Mouse (Mus musculus): Measurements from ENCODE around the gene Acoxl. TPM values are rescaled to one million over a fixed set of nuclear protein-coding genes. Genes with fewer than 3 reads are reported as not detected.

Acoxl gene
- polyA plus RNA-seq, 1 experiment from 2014 or later = 0.14 TPM

DNA sequence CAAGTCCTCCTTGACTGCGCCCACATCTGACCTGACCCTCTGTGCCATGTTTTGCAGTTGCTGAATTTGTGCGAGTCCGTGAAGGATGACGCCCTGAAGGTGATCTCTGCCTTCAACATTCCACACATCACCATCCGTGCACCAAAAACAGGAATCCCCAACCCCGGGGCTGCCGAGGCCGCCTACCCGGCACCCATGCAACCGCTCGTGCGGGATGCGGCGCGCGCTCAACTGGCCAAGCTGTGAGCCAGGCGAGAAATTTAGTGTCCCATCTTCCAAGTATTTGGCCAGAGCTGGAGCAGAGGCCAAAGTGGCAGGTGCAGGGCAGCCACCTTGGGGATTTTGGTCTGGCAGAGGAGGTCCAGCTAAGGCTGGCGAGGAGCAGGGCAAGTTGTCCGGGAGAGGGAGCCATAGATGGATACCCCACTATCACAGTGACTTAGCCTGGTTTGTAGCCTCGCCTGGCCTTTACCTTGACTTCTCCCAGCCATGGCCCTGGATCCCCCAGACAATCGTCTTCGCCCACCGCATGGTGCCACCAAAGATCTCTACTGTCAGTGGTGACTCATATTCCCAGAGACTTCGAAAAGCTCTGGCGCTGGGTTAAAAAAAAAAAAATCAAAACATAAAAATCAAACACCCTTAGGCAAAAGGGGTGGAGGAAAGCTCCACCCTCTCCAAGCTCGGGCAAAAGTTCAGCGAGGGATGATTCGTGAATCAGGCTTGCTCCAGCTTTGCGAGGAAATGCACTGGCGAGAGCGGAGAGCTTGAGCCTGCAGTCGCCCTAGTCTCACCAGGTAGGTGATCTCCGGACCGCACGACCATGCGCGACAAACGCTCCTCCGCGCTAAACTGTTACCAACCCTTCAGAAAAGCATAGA is 284.5 kb downstream of the Acoxl start:
- no peaks in the 10 kb centered on the region for H3K36me3 ChIP-seq (ENCODE audit: control insufficient read depth, insufficient read depth, low read length)
- ATAC-seq (ENCODE audit: low FRiP score) (no peak), DNase-seq (ENCODE audit: low spot score) (peak; percentile 46)
- peak overlapping the region; percentile 100 for H3K4me2 ChIP-seq (replicated peaks; ENCODE audit: low read depth, low read length)
- peaks cover 29% of the 10 kb centered on the region for H3K27me3 ChIP-seq (ENCODE audit: control insufficient read depth, insufficient read depth, low read length)
- 2% methylated on average over 40 of the region's 40 CpGs for WGBS
- H3K4me1 ChIP-seq (replicated peaks; ENCODE audit: control insufficient read depth, insufficient read depth, low read length) = peaks cover 15% of the 10 kb centered on the region
- no peak overlapping the region for H3K9ac ChIP-seq (ENCODE audit: low read depth, low read length)
- H3K9me3 ChIP-seq (ENCODE audit: control insufficient read depth, low read length) = no peaks in the 10 kb centered on the region
- peak overlapping the region; percentile 74 for H3K4me3 ChIP-seq (ENCODE audit: low read depth, low read length)
- H3K27ac ChIP-seq (ENCODE audit: low read depth, low read length) = no peak overlapping the region

DNA sequence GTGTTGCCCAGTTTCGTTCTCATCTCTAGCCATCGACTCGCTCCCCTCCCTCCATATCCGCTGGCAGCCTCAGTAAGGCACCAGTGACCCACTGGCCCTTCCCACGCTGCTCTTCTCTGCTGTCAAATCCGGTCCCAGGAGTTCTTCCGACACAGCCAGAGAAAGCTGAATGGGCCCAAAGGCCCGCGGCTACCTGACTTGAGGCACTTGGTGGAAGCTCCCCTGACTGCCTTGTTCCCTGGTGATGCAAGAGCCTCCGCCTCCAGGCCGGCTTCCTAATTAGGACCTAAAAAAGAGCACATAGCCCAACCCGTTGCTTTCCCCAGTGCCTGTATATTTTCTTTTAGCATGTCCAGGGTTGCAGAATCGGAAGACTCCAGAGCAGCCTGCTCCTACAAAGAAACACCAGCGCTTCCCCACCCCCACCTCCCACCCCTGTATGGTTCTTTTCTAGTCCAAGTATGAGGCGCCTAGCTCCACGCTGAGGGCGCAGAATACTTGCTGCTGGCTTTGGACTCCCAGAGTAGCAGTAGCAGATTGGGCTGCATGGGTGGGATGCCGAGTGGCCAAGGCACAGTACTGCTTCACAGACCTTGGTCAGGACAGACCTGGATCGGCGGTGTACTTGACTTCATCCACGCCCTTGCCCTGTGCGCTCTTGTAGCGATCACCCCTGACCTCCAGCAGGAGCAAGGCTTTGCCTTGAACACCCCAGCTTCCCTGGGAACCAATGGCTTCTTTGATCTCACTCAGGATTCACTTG is 285.4 kb downstream of the Acoxl start:
- Histone ChIP-seq H3K27ac (ENCODE audit: low read depth, low read length) (no peak overlapping the region), H3K4me3 (ENCODE audit: low read depth, low read length) (peak overlapping the region; percentile 74), H3K27me3 (ENCODE audit: control insufficient read depth, insufficient read depth, low read length) (peaks cover 29% of the 10 kb centered on the region), H3K4me1 (replicated peaks; ENCODE audit: control insufficient read depth, insufficient read depth, low read length) (peaks cover 19% of the 10 kb centered on the region), H3K9me3 (ENCODE audit: control insufficient read depth, low read length) (no peaks in the 10 kb centered on the region), H3K36me3 (ENCODE audit: control insufficient read depth, insufficient read depth, low read length) (no peaks in the 10 kb centered on the region), H3K9ac (ENCODE audit: low read depth, low read length) (no peak overlapping the region), H3K4me2 (replicated peaks; ENCODE audit: low read depth, low read length) (peak overlapping the region; percentile 100)
- WGBS = under 1% methylated on average over 23 of the region's 23 CpGs
- ATAC-seq (ENCODE audit: low FRiP score) (no peak), DNase-seq (ENCODE audit: low spot score) (peak; percentile 54)

DNA sequence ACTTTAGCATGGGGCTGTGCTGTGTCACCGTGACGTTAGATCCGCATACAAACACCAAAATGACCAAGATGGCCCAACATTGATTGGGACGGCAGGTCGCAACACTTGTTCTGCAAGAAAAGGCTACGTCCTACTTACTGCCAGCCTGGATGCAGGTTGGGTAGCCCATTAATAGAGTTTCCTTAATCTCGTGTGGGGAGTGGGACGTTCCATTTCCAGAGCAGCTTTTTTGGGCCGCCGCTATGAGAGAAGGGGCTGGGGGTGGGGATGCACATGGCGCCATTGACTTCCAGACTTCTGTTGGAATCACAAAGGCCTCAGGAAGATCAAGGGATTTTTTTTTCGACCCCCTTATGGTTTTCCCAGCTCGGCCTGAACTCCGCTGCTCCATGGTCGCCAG is 286.0 kb downstream of the Acoxl start:
- Histone ChIP-seq H3K27me3 (ENCODE audit: control insufficient read depth, insufficient read depth, low read length) (peaks cover 29% of the 10 kb centered on the region), H3K36me3 (ENCODE audit: control insufficient read depth, insufficient read depth, low read length) (no peaks in the 10 kb centered on the region), H3K4me1 (replicated peaks; ENCODE audit: control insufficient read depth, insufficient read depth, low read length) (peaks cover 19% of the 10 kb centered on the region), H3K9ac (ENCODE audit: low read depth, low read length) (0 out of 2 replicates have a peak overlapping the region, but pooled peaks have one; percentile 77), H3K27ac (ENCODE audit: low read depth, low read length) (no peak overlapping the region), H3K4me2 (replicated peaks; ENCODE audit: low read depth, low read length) (peak overlapping the region; percentile 100), H3K9me3 (ENCODE audit: control insufficient read depth, low read length) (no peaks in the 10 kb centered on the region), H3K4me3 (ENCODE audit: low read depth, low read length) (peak overlapping the region; percentile 74)
- WGBS = under 1% methylated on average over 15 of the region's 15 CpGs
- DNase-seq (ENCODE audit: low spot score) (peak; percentile 55), ATAC-seq (ENCODE audit: low FRiP score) (no peak)

- H3K9me3 ChIP-seq (ENCODE audit: control insufficient read depth, low read length) = no peaks in the 10 kb centered on the region
- DNase-seq (ENCODE audit: low spot score) (peak; percentile 94), ATAC-seq (ENCODE audit: low FRiP score) (peak; percentile 83)
- peak within 1 kb of the TSS; percentile 77 for H3K9ac ChIP-seq (ENCODE audit: low read depth, low read length)
- H3K4me1 ChIP-seq (replicated peaks; ENCODE audit: control insufficient read depth, insufficient read depth, low read length) = peaks cover 19% of the 10 kb centered on the region
- H3K27me3 ChIP-seq (ENCODE audit: control insufficient read depth, insufficient read depth, low read length) = peaks cover 29% of the 10 kb centered on the region
- H3K36me3 ChIP-seq (ENCODE audit: control insufficient read depth, insufficient read depth, low read length) = no peaks in the 10 kb centered on the region
- H3K27ac ChIP-seq (ENCODE audit: low read depth, low read length) = peak within 1 kb of the TSS; percentile 89
- under 1% methylated on average over 63 of the region's 76 CpGs for WGBS
- peak within 1 kb of the TSS; percentile 100 for H3K4me2 ChIP-seq (replicated peaks; ENCODE audit: low read depth, low read length)
- peak within 1 kb of the TSS; percentile 74 for H3K4me3 ChIP-seq (ENCODE audit: low read depth, low read length)
Measured at GRCm38 (mm10) chr2:128125635-128126470, 287.2 kb downstream of the Acoxl start, which contains the start of gene Bcl2l11. TSS of gene Bcl2l11 (plus strand) at chr2:128126038.

- Histone ChIP-seq H3K9me3 (ENCODE audit: control insufficient read depth, low read length) (no peaks in the 10 kb centered on the region), H3K4me1 (replicated peaks; ENCODE audit: control insufficient read depth, insufficient read depth, low read length) (peaks cover 19% of the 10 kb centered on the region), H3K27me3 (ENCODE audit: control insufficient read depth, insufficient read depth, low read length) (peaks cover 29% of the 10 kb centered on the region), H3K9ac (ENCODE audit: low read depth, low read length) (peak overlapping the region; percentile 77), H3K27ac (ENCODE audit: low read depth, low read length) (peak overlapping the region; percentile 89; the same call in 1 of the 2 replicates), H3K36me3 (ENCODE audit: control insufficient read depth, insufficient read depth, low read length) (peaks cover 5% of the 10 kb centered on the region; the same call in 1 of the 2 replicates), H3K4me2 (replicated peaks; ENCODE audit: low read depth, low read length) (peak overlapping the region; percentile 100), H3K4me3 (ENCODE audit: low read depth, low read length) (peak overlapping the region; percentile 74)
- ATAC-seq (ENCODE audit: low FRiP score) (peak; percentile 4; the same call in 1 of the 2 replicates), DNase-seq (ENCODE audit: low spot score) (no peak)
- under 1% methylated on average over 35 of the region's 35 CpGs for WGBS
Measured at GRCm38 (mm10) chr2:128126591-128127051, 287.9 kb downstream of the Acoxl start.

GRCm38 (mm10) chr2:128127121-128127671 is 288.5 kb downstream of the Acoxl start:
- Histone ChIP-seq H3K9ac (ENCODE audit: low read depth, low read length) (peak overlapping the region; percentile 77), H3K9me3 (ENCODE audit: control insufficient read depth, low read length) (no peaks in the 10 kb centered on the region), H3K4me2 (replicated peaks; ENCODE audit: low read depth, low read length) (peak overlapping the region; percentile 100), H3K36me3 (ENCODE audit: control insufficient read depth, insufficient read depth, low read length) (peaks cover 7% of the 10 kb centered on the region; the same call in 1 of the 2 replicates), H3K4me1 (replicated peaks; ENCODE audit: control insufficient read depth, insufficient read depth, low read length) (peaks cover 19% of the 10 kb centered on the region), H3K27me3 (ENCODE audit: control insufficient read depth, insufficient read depth, low read length) (peaks cover 24% of the 10 kb centered on the region), H3K4me3 (ENCODE audit: low read depth, low read length) (peak overlapping the region; percentile 74), H3K27ac (ENCODE audit: low read depth, low read length) (peak overlapping the region; percentile 89)
- ATAC-seq (ENCODE audit: low FRiP score) (peak; percentile 89), DNase-seq (ENCODE audit: low spot score) (peak; percentile 95)
- WGBS = under 1% methylated on average over 61 of the region's 67 CpGs

DNA sequence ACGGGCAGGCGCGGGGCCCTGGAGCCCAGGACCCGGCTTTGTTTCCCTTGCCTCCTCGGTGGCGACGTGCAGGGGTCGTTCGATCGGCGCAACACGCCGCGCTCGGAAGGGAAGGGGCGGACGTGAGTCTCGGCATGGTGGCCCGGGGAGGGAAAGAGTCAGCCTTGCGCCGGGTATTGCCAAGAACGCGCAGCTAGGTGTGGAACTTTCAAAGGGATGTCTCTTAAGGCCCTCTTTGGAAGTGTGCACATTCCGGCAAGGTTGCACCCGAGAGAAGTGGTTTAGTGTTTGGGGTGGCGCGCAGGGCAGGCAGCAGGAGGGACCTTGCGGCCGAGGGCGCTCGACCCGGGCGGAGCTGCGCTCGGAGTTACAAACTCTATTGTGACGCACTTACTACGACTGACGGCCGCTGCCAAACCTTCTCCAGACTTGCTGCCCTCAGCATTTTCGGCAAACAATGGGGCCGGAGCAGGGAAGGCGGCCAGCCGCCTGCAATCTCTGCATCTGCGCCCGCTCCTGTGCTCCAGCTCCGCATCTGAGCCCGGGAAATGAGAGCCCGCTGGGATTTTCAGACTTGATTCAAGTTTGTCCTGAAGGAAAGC is 289.1 kb downstream of the Acoxl start:
- Histone ChIP-seq H3K4me3 (ENCODE audit: low read depth, low read length) (peak overlapping the region; percentile 74), H3K36me3 (ENCODE audit: control insufficient read depth, insufficient read depth, low read length) (peaks cover 7% of the 10 kb centered on the region; the same call in 1 of the 2 replicates), H3K27ac (ENCODE audit: low read depth, low read length) (peak overlapping the region; percentile 89), H3K9ac (ENCODE audit: low read depth, low read length) (peak overlapping the region; percentile 77), H3K4me2 (replicated peaks; ENCODE audit: low read depth, low read length) (peak overlapping the region; percentile 100), H3K27me3 (ENCODE audit: control insufficient read depth, insufficient read depth, low read length) (peaks cover 21% of the 10 kb centered on the region), H3K4me1 (replicated peaks; ENCODE audit: control insufficient read depth, insufficient read depth, low read length) (peaks cover 18% of the 10 kb centered on the region), H3K9me3 (ENCODE audit: control insufficient read depth, low read length) (no peaks in the 10 kb centered on the region)
- under 1% methylated on average over 48 of the region's 48 CpGs for WGBS
- DNase-seq (ENCODE audit: low spot score) = peak; percentile 82
- ATAC-seq (ENCODE audit: low FRiP score) = peak; percentile 26

Data from hindbrain, embryonic 11.5 days (tissue).